Mouse (Mus musculus) CD4-positive, CD25-positive, alpha-beta regulatory T cell, adult 2 months (primary cell): ENCODE measurements around the gene Ctla2a.
"Not testable (repeated sequence)": the region's sequence is repeated elsewhere in the genome, so short reads cannot be mapped to it uniquely, and the experiment has no call there.

Experiments used
- DNase-seq: peaks from one replicate; pipeline ENCODE4 v3.0.0-alpha.2; 2012; ENCODE audit warnings: low read depth, low spot score

The Ctla2a gene

GRCm38 (mm10) chr13:60936500-60936901 is at the start of gene Ctla2a, which contains the start of gene Gm49391:
Gene Ctla2a (minus strand): TSS chr13:60936625.
Gene Gm49391 (minus strand): TSS chr13:60936571.
- DNase-seq: peak; percentile 66

GRCm38 (mm10) chr13:60972319-60972718 is 35.9 kb upstream of the Ctla2a start:
- not testable (repeated sequence) for DNase-seq

GRCm38 (mm10) chr13:60963985-60964384 is 27.6 kb upstream of the Ctla2a start:
- DNase-seq: not testable (repeated sequence)

DNA sequence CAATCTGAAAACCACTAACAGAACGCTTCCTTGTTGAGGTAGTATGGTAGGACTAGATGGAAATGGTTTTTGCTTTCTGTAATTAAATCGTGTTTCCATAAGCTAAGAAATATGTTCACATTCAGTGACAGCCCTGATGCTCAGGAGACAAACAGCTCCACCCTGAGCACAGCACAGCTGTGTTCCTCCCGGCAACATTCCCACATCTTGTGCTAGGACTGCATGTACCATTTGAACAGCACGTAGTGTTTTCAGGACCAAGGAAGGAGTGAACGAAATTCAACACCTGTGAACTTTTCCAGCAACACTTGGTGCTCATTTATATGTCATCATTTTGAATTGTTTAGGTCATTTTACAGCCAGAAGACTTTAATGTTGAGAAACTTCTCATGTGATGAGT is 25.3 kb upstream of the Ctla2a start:
- no peak for DNase-seq

GRCm38 (mm10) chr13:60941884-60942283 is 5.5 kb upstream of the Ctla2a start, which contains the start of gene Tpbpa:
Gene Tpbpa (minus strand): TSS chr13:60941984.
- not testable (repeated sequence) for DNase-seq

DNA sequence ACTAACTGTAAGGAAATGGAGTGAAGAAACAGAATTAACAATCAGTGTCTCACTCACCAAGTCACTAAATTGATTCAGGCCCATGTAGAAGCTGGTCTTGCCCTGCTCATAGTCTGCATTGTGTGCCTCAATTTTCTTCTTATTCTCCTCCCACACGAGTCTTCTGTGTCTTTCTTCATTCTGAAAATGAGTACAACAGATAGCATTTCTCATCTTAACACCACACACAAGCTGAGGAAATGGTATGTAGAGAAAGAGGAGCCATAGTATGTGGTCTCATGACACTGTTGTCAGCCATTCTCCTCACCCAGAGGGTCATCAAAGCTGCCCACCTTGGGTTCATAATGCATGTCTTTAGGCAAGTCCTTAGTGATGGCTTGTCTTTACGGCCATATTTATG is 935 bp downstream of the Ctla2a start, which contains the start of gene Gm49393:
Gm49393 (minus strand) TSS at position 101 of the 400 bp plus-strand sequence.
- DNase-seq: not testable (repeated sequence)

DNA sequence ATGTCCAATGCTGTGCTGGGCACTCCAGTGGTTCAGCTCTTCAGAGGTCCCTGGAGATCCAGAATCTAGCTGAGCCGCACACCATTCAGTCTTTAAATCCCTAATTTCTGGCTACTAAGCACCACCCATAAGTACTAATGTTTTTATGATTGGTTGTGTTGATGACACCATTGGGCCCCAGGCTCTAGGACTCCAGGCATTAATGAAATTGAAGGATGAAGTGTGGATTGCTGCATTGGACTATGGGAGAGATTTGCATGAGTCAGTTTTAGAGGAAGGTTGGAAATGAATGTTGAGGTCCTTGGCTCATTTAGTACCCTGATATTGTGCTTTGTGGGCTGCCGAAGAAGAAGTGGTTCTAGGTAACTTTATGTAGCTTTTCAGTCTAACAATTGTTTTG is 31.6 kb downstream of the Ctla2a start, which contains the start of gene Tpbpb:
Tpbpb (minus strand) TSS at position 101 of the 400 bp plus-strand sequence.
- DNase-seq: not testable (repeated sequence)

DNA sequence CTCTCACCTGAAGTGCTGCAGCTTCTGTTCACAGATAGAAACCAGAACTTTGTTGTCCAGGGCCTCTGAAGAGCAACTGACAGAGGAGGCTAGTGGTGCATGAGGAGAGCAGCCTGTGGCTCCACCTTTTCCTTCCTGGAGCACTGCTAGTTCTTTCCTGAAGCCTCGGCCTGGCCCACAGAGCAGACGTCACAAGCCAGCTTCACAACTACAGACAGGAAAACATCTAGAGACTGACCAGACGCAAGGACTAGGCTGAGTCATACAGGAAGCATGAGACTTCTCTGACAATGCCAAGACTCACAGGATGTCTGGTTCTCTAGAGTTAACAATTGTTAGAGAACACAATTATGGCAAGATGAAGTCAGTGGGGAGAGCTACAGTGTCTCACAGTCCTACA is 39.1 kb downstream of the Ctla2a start, which contains the start of gene Ctla2b:
Ctla2b (minus strand) TSS at position 120 of the 400 bp plus-strand sequence.
- peak; percentile 56 for DNase-seq

DNA sequence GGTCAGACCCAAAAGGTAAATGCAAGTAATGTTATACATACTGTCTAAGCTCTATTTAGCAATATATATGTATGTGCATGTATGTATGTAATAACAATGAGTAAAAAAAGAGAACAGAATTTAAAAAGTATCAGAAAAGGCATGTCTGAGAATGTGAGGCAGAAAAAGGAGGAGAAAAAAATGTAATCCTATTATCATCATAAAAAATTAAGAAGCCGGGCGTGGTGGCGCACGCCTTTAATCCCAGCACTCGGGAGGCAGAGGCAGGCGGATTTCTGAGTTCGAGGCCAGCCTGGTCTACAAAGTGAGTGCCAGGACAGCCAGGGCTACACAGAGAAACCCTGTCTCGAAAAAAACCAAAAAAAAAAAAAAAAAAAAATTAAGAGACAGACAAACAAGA is 39.6 kb downstream of the Ctla2a start, which contains the start of gene Gm49392:
Gm49392 (minus strand) TSS at position 101 of the 400 bp plus-strand sequence.
- not testable (repeated sequence) for DNase-seq

- no peak for DNase-seq
These were observed 40.8 kb downstream of the Ctla2a start for GRCm38 (mm10) chr13:60895406-60896160.

GRCm38 (mm10) chr13:60892301-60892700 is 44.1 kb downstream of the Ctla2a start:
- no peak for DNase-seq
